Mouse (Mus musculus): ENCODE data around the gene Clcf1. TPM values are rescaled to one million over a fixed set of nuclear protein-coding genes. Genes with fewer than 3 reads are reported as not detected.
A peak's percentile ranks its signal among the peaks of the same experiment; 100 is the strongest.

The Clcf1 gene
- 4.3 and 5.0 TPM in 2 replicates for polyA plus RNA-seq (2012; rRNA removed)

DNA sequence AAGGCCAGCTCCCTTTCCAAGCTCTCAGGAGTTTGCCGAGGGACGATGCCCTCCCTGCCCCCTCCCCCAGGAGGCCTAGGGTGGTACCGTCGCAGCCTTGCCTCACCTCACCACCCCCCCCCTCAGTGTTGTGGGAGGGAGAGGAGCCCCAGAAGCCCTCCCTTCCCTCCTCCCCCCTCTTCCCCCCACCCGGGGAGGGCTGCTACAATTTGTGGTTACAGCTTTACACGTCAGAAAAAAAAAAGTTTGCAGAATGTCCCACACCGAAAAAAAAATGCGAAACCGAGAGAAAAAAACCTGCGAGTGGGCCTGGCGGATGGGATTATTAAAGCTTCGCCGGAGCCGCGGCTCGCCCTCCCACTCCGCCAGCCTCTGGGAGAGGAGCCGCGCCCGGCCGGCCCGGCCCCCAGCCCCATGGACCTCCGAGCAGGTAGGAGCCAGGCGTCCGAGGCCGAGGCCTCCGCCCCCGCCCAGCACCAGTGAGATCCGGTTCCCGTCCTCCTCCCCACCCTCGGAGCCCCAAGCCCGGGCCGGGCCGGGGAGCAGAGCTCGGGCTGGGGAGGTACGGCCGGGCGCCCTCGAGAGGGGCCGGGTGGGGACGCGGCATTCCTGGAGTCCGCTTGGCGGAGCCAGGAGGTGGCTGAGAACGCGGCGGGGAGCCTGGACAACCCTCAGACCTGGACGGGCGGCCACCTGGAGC lies at the start of gene Clcf1, which contains the start of gene AC109138.7:
TSS of gene Clcf1 (plus strand) at position 168 of the 700 bp plus-strand sequence.
TSS of gene AC109138.7 (plus strand) at position 287 of the 700 bp plus-strand sequence.
- H3K4me1 ChIP-seq (ENCODE audit: control insufficient read depth, insufficient read depth, low read length) = peaks cover 5% of the 10 kb centered on the region
- no peaks in the 10 kb centered on the region; the same call in 1 of the 2 replicates for H3K27me3 ChIP-seq (ENCODE audit: control insufficient read depth, insufficient read depth, low read length)
- H3K4me3 ChIP-seq (replicated peaks; ENCODE audit: insufficient read depth, low read depth, low read length) = peak within 1 kb of the TSS; percentile 52
- WGBS = 3% methylated on average over 45 of the region's 49 CpGs
- no peak for TF ChIP-seq CTCF (IDR thresholded peaks at IDR 0.05; ENCODE audit: borderline replicate concordance, insufficient read depth, low read depth, low read length)
- no peak for TF ChIP-seq POLR2A (IDR thresholded peaks at IDR 0.05; ENCODE audit: borderline replicate concordance, insufficient read depth, low read length)
- no peak for DNase-seq
- H3K27ac ChIP-seq (ENCODE audit: insufficient read depth, low read length) = no peak within 1 kb of the TSS

- Histone ChIP-seq H3K4me1 (ENCODE audit: control insufficient read depth, insufficient read depth, low read length) (peaks cover 3% of the 10 kb centered on the region; the same call in 1 of the 2 replicates), H3K27ac (ENCODE audit: insufficient read depth, low read length) (no peak overlapping the region), H3K4me3 (replicated peaks; ENCODE audit: insufficient read depth, low read depth, low read length) (no peak overlapping the region), H3K27me3 (ENCODE audit: control insufficient read depth, insufficient read depth, low read length) (no peaks in the 10 kb centered on the region)
- 82% methylated on average over 2 of the region's 2 CpGs for WGBS
- DNase-seq = no peak
- TF ChIP-seq CTCF (IDR thresholded peaks at IDR 0.05; ENCODE audit: borderline replicate concordance, insufficient read depth, low read depth, low read length) (no peak), POLR2A (IDR thresholded peaks at IDR 0.05; ENCODE audit: borderline replicate concordance, insufficient read depth, low read length) (no peak)
Measured at GRCm38 (mm10) chr19:4164721-4165120, 49.3 kb upstream of the Clcf1 start.

GRCm38 (mm10) chr19:4166678-4167476 lies 47.2 kb upstream of the Clcf1 start:
- peaks cover 7% of the 10 kb centered on the region; the same call in 1 of the 2 replicates for H3K4me1 ChIP-seq (ENCODE audit: control insufficient read depth, insufficient read depth, low read length)
- H3K4me3 ChIP-seq (replicated peaks; ENCODE audit: insufficient read depth, low read depth, low read length) = no peak overlapping the region
- H3K27me3 ChIP-seq (ENCODE audit: control insufficient read depth, insufficient read depth, low read length) = no peaks in the 10 kb centered on the region
- TF ChIP-seq POLR2A (IDR thresholded peaks at IDR 0.05; ENCODE audit: borderline replicate concordance, insufficient read depth, low read length) = no peak
- TF ChIP-seq CTCF (IDR thresholded peaks at IDR 0.05; ENCODE audit: borderline replicate concordance, insufficient read depth, low read depth, low read length) = no peak
- no peak overlapping the region for H3K27ac ChIP-seq (ENCODE audit: insufficient read depth, low read length)
- no peak for DNase-seq
- 49% methylated on average over 9 of the region's 9 CpGs for WGBS

DNA sequence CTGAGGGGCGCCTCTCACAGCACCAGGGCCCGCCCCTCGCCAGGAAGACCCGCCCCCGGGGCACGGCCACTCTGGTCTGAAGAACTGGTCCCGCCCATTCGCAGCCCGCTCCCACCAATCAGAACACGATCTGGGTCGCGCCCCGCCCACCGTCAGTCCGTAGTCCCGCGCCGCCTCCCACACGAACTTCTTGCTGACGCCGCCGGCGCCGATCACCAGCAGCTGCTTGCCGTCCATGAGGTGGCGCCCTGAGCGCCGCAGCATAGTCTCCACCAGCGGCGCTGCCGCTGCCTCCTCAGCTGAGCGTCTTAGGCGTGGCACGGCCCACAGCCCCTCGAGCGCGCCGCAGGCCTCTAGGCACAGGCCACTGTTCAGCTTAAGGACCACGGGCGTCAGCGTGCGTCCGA lies 44.7 kb upstream of the Clcf1 start:
- peak; percentile 73 for TF ChIP-seq CTCF (IDR thresholded peaks at IDR 0.05; ENCODE audit: borderline replicate concordance, insufficient read depth, low read depth, low read length)
- peak; percentile 91 for TF ChIP-seq POLR2A (IDR thresholded peaks at IDR 0.05; ENCODE audit: borderline replicate concordance, insufficient read depth, low read length)
- peak; percentile 99 to 100 for DNase-seq
- H3K4me1 ChIP-seq (ENCODE audit: control insufficient read depth, insufficient read depth, low read length) = peaks cover 5% of the 10 kb centered on the region; the same call in 1 of the 2 replicates
- peak overlapping the region; percentile 73 for H3K4me3 ChIP-seq (replicated peaks; ENCODE audit: insufficient read depth, low read depth, low read length)
- H3K27ac ChIP-seq (ENCODE audit: insufficient read depth, low read length) = peak overlapping the region; percentile 86
- H3K27me3 ChIP-seq (ENCODE audit: control insufficient read depth, insufficient read depth, low read length) = no peaks in the 10 kb centered on the region
- WGBS = 1% methylated on average over 43 of the region's 43 CpGs

- WGBS = under 1% methylated on average over 27 of the region's 27 CpGs
- TF ChIP-seq CTCF (IDR thresholded peaks at IDR 0.05; ENCODE audit: borderline replicate concordance, insufficient read depth, low read depth, low read length) = no peak
- no peak for TF ChIP-seq POLR2A (IDR thresholded peaks at IDR 0.05; ENCODE audit: borderline replicate concordance, insufficient read depth, low read length)
- peak in 1 of 2 experiments; percentile 69 for DNase-seq
Measured at GRCm38 (mm10) chr19:4169810-4170209, 44.2 kb upstream of the Clcf1 start.

GRCm38 (mm10) chr19:4170723-4171392 lies 43.2 kb upstream of the Clcf1 start:
- peak in 1 of 2 experiments; percentile 19 for DNase-seq
- Histone ChIP-seq H3K27me3 (ENCODE audit: control insufficient read depth, insufficient read depth, low read length) (no peaks in the 10 kb centered on the region), H3K4me1 (ENCODE audit: control insufficient read depth, insufficient read depth, low read length) (peaks cover 5% of the 10 kb centered on the region), H3K4me3 (replicated peaks; ENCODE audit: insufficient read depth, low read depth, low read length) (no peak overlapping the region), H3K27ac (ENCODE audit: insufficient read depth, low read length) (no peak overlapping the region)
- TF ChIP-seq CTCF (IDR thresholded peaks at IDR 0.05; ENCODE audit: borderline replicate concordance, insufficient read depth, low read depth, low read length) = no peak
- no peak for TF ChIP-seq POLR2A (IDR thresholded peaks at IDR 0.05; ENCODE audit: borderline replicate concordance, insufficient read depth, low read length)
- 94% methylated on average over 10 of the region's 10 CpGs for WGBS

More at GRCm38 (mm10) chr19:4169810-4170209, 44.2 kb upstream of the Clcf1 start:
- Histone ChIP-seq H3K4me3 (replicated peaks; ENCODE audit: insufficient read depth, low read depth, low read length) (peak overlapping the region; percentile 73), H3K27me3 (ENCODE audit: control insufficient read depth, insufficient read depth, low read length) (no peaks in the 10 kb centered on the region), H3K27ac (ENCODE audit: insufficient read depth, low read length) (peak overlapping the region; percentile 86), H3K4me1 (ENCODE audit: control insufficient read depth, insufficient read depth, low read length) (peaks cover 5% of the 10 kb centered on the region; the same call in 1 of the 2 replicates)
